Mouse (Mus musculus): ENCODE data around the gene Lrch1.

- TF ChIP-seq POLR2A (IDR thresholded peaks at IDR 0.05; ENCODE audit: low read depth, low read length) (no peak), CTCF (conservative IDR thresholded peaks at IDR 0.05; ENCODE audit: insufficient read depth, insufficient read length, low read depth, low read length) (no peak)
Observed at GRCm38 (mm10) chr14:74848224-74848623, 99.5 kb downstream of the Lrch1 start.
